Mouse (Mus musculus): Measurements from ENCODE around the gene Rere. TPM values are rescaled to one million over a fixed set of nuclear protein-coding genes. Genes with fewer than 3 reads are reported as not detected.

The Rere gene
- total and polyA plus RNA-seq, 3 experiments = 3.1 to 36.5 (median 8.7) TPM

DNA sequence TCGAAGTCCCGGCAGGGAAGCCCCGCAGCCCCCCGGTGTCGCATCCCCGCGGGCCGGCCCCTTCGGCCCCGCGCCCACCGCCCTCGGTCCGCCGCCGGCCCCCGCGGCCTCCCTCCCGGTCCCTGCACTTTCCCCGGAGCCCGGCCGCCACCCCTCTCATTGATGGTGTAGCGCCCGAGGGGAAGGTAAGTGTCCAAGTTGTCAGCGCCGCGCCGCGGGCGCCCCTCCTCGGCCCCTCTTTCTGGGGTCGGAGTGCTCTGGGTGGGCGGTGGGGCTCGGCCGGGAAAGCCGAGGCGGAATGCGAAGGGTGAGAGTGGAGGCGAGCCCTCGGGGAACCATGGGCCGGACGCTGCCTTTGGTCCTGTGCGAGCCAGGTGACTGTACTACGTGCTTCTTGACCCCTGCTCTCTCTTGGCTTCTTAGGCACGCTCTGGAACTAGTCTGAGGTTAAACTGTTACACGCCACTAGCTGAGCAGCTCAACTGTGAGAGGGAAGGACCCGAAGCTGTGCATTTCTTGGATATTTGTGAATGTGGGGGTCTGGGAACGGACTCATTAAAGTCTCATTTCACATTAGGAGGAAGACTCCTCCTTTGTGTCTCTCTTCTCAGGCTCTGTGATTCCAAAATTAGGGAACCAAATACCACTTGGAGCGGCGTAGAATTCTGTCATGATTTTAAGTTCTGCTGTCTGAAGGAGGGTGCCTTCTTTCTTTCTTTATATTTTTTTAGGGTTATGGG, 615 bp downstream of the Rere start:
- dilution Hi-C loops (cut with MboI; ENCODE audit: extremely low pct_ligation_motif_present, extremely low pct_unique_long_range_greater_than_20kb, low sequenced_read_pairs) (no loop called here), in situ Hi-C loops (cut with MboI; ENCODE audit: low pct_ligation_motif_present, low pct_unique_long_range_greater_than_20kb, low sequenced_read_pairs) (no loop called here)
- no peaks in the 10 kb centered on the region for H3K27me3 ChIP-seq (replicated peaks)
- no peaks in the 10 kb centered on the region for H3K9me3 ChIP-seq (replicated peaks; ENCODE audit: low read length)
- H3K4me2 ChIP-seq (ENCODE audit: insufficient read depth, low read depth, poor library complexity, severe bottlenecking) = peak overlapping the region; percentile 89
- DNase-seq (ENCODE audit: extremely low read depth) = peak; percentile 36
- H3K4me1 ChIP-seq (ENCODE audit: control insufficient read depth in 1 of 2, insufficient read depth in 2 of 2) = peaks cover 2 to 15% of the 10 kb centered on the region in 2 experiments; a peak in 3 of 4 replicates
- no peak overlapping the region; the same call in 1 of the 2 replicates for H3K27ac ChIP-seq (ENCODE audit: insufficient read depth, low read depth)
- H3K4me3 ChIP-seq (replicated peaks in 1 of 3; ENCODE audit: low read depth in 2 of 3, low read length in 2 of 3, poor library complexity in 1 of 3) = peak overlapping the region; percentile 72 to 91 (median 77)
- TF ChIP-seq BHLHE40 (IDR thresholded peaks at IDR 0.05; ENCODE audit: low read depth, low read length) (peak; percentile 46; the same call in 1 of the 2 replicates), UBTF (IDR thresholded peaks at IDR 0.05; ENCODE audit: low read depth, low read length) (peak; percentile 53; the same call in 1 of the 2 replicates), USF1 (IDR thresholded peaks at IDR 0.05; ENCODE audit: low read depth, low read length) (no peak)
- peaks cover 21% of the 10 kb centered on the region for H3K79me2 ChIP-seq (replicated peaks; ENCODE audit: control insufficient read depth, extremely low read depth, insufficient read depth, poor library complexity, severe bottlenecking)
- no peaks in the 10 kb centered on the region for H3K36me3 ChIP-seq (replicated peaks in 1 of 2; ENCODE audit: control insufficient read depth in 1 of 2, insufficient read depth in 1 of 2, low read length in 1 of 2)
- peak overlapping the region; percentile 81 for H3K9ac ChIP-seq (ENCODE audit: insufficient read depth, low read depth)

- peak overlapping the region; percentile 37 to 91 (median 72) for H3K4me3 ChIP-seq (replicated peaks in 1 of 3; ENCODE audit: low read depth in 2 of 3, low read length in 2 of 3, poor library complexity in 1 of 3)
- H3K9ac ChIP-seq (ENCODE audit: insufficient read depth, low read depth) = peak overlapping the region; percentile 81
- no peak for DNase-seq (ENCODE audit: extremely low read depth)
- TF ChIP-seq JUN (IDR thresholded peaks at IDR 0.05; ENCODE audit: insufficient read depth, low read depth, low read length) (no peak), MAX (IDR thresholded peaks at IDR 0.05; ENCODE audit: low read length) (no peak), MXI1 (IDR thresholded peaks at IDR 0.05; ENCODE audit: low read depth, low read length) (no peak), ZNF384 (IDR thresholded peaks at IDR 0.05; ENCODE audit: low read depth, low read length) (no peak; the same call in 1 of the 2 replicates), ZC3H11A (IDR thresholded peaks at IDR 0.05; ENCODE audit: low read depth, low read length) (no peak)
- dilution Hi-C loops (cut with MboI; ENCODE audit: extremely low pct_ligation_motif_present, extremely low pct_unique_long_range_greater_than_20kb, low sequenced_read_pairs) (no loop called here), in situ Hi-C loops (cut with MboI; ENCODE audit: low pct_ligation_motif_present, low pct_unique_long_range_greater_than_20kb, low sequenced_read_pairs) (no loop called here)
- peaks cover 2 to 15% of the 10 kb centered on the region in 2 experiments; a peak in 3 of 4 replicates for H3K4me1 ChIP-seq (ENCODE audit: control insufficient read depth in 1 of 2, insufficient read depth in 2 of 2)
- peaks cover 23% of the 10 kb centered on the region for H3K79me2 ChIP-seq (replicated peaks; ENCODE audit: control insufficient read depth, extremely low read depth, insufficient read depth, poor library complexity, severe bottlenecking)
- H3K9me3 ChIP-seq (replicated peaks; ENCODE audit: low read length) = no peaks in the 10 kb centered on the region
- H3K27me3 ChIP-seq (replicated peaks) = no peaks in the 10 kb centered on the region
- peak overlapping the region; percentile 89 for H3K4me2 ChIP-seq (ENCODE audit: insufficient read depth, low read depth, poor library complexity, severe bottlenecking)
- H3K27ac ChIP-seq (ENCODE audit: insufficient read depth, low read depth) = no peak overlapping the region
- no peaks in the 10 kb centered on the region for H3K36me3 ChIP-seq (replicated peaks in 1 of 2; ENCODE audit: control insufficient read depth in 1 of 2, insufficient read depth in 1 of 2, low read length in 1 of 2)
Observed at GRCm38 (mm10) chr4:150282631-150283334, 1.3 kb downstream of the Rere start.

GRCm38 (mm10) chr4:150283335-150283638, 1.8 kb downstream of the Rere start:
- in situ Hi-C loops (cut with MboI; ENCODE audit: low pct_ligation_motif_present, low pct_unique_long_range_greater_than_20kb, low sequenced_read_pairs) = no loop called here
- no peak overlapping the region for H3K27ac ChIP-seq (ENCODE audit: insufficient read depth, low read depth)

More at GRCm38 (mm10) chr4:150283335-150283638, 1.8 kb downstream of the Rere start:
- Histone ChIP-seq H3K36me3 (replicated peaks in 1 of 2; ENCODE audit: control insufficient read depth in 1 of 2, insufficient read depth in 1 of 2, low read length in 1 of 2) (no peaks in the 10 kb centered on the region), H3K4me3 (replicated peaks in 1 of 3; ENCODE audit: low read depth in 2 of 3, low read length in 2 of 3, poor library complexity in 1 of 3) (peak overlapping the region; percentile 37 to 91 (median 72)), H3K79me2 (replicated peaks; ENCODE audit: control insufficient read depth, extremely low read depth, insufficient read depth, poor library complexity, severe bottlenecking) (peaks cover 23% of the 10 kb centered on the region), H3K9me3 (replicated peaks; ENCODE audit: low read length) (no peaks in the 10 kb centered on the region), H3K4me2 (ENCODE audit: insufficient read depth, low read depth, poor library complexity, severe bottlenecking) (peak overlapping the region; percentile 89), H3K27me3 (replicated peaks) (no peaks in the 10 kb centered on the region), H3K4me1 (ENCODE audit: control insufficient read depth in 1 of 2, insufficient read depth in 2 of 2) (peaks cover 2 to 18% of the 10 kb centered on the region in 2 experiments; a peak in 3 of 4 replicates), H3K9ac (ENCODE audit: insufficient read depth, low read depth) (peak overlapping the region; percentile 50)
- dilution Hi-C loops (cut with MboI; ENCODE audit: extremely low pct_ligation_motif_present, extremely low pct_unique_long_range_greater_than_20kb, low sequenced_read_pairs) = no loop called here
- TF ChIP-seq ZNF384 (IDR thresholded peaks at IDR 0.05; ENCODE audit: low read depth, low read length) = peak; percentile 82
- TF ChIP-seq TCF12 (IDR thresholded peaks at IDR 0.05; ENCODE audit: low read depth, low read length) = no peak
- peak; percentile 18 for DNase-seq (ENCODE audit: extremely low read depth)

Data from CH12.LX (cell line).